Comparison of ENCODE assay signal across 13 mouse cellular contexts in the genomic region with DNA sequence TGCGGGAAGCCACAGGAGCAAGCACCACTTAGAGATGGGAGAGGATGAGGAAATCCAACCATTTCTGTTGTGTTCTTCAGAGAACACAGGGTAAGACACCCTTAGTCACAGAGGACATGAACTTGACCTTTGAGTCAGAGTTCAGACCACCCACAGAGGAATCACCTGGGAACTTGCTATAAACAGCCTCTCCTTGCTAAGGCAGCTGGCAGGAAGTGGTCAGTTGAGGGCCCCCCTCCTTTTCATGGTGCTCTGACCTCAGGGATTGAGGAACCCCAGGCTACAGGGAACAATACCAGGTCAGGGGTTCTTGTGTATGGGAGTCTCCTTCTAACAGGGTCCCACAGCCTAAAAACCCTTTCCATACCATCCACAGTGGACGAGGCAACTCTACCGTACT. TPM values are rescaled to one million over a fixed set of nuclear protein-coding genes. Genes with fewer than 3 reads are reported as not detected.
DNase-seq lines count a peak whose midpoint lies in the region; ATAC-seq and TF ChIP-seq lines count a peak whose summit lies in the region.
"Had no signal": no experiment of that assay in that cellular context is flagged by ENCODE, and none has a peak within 500 bp of the region (broad histone marks: within the 10 kb centered on the region; RNA-seq: fewer than 3 reads in every experiment).

No protein-coding gene starts in this region.

- peak overlapping the region; percentile 57; the same call in 1 of the 2 replicates for H3K27ac ChIP-seq in forebrain, postnatal 0 days (ENCODE audit: low read depth, low read length)
- H3K27ac ChIP-seq in forebrain, embryonic 15.5 days (replicated peaks), result no peak overlapping the region
- peak overlapping the region; percentile 66 for H3K27ac ChIP-seq in neural tube, embryonic 13.5 days (replicated peaks)
- peak overlapping the region; percentile 28; the same call in 1 of the 2 replicates for H3K27ac ChIP-seq in midbrain, embryonic 14.5 days (replicated peaks; ENCODE audit: low read depth, low read length)
- H3K27ac ChIP-seq: heart, embryonic 10.5 days had no signal

- 90% methylated on average over 3 of the region's 3 CpGs for WGBS in forebrain, postnatal 0 days
- WGBS in forebrain, embryonic 15.5 days, result 86% methylated on average over 3 of the region's 3 CpGs
- 87% methylated on average over 3 of the region's 3 CpGs for WGBS in neural tube, embryonic 13.5 days
- 93% methylated on average over 3 of the region's 3 CpGs for WGBS in midbrain, embryonic 14.5 days

- no peak overlapping the region for H3K4me3 ChIP-seq in forebrain, postnatal 0 days (ENCODE audit: low read depth, low read length)
- H3K4me3 ChIP-seq in forebrain, embryonic 15.5 days, result no peak overlapping the region
- no peak overlapping the region for H3K4me3 ChIP-seq in neural tube, embryonic 13.5 days
- no peak overlapping the region for H3K4me3 ChIP-seq in midbrain, embryonic 14.5 days (replicated peaks; ENCODE audit: low read depth, low read length)
- H3K4me3 ChIP-seq: heart, embryonic 10.5 days had no signal

- H3K36me3 ChIP-seq in forebrain, postnatal 0 days (ENCODE audit: insufficient read depth), result no peaks in the 10 kb centered on the region
- H3K36me3 ChIP-seq in forebrain, embryonic 15.5 days, result no peaks in the 10 kb centered on the region
- no peaks in the 10 kb centered on the region for H3K36me3 ChIP-seq in neural tube, embryonic 13.5 days
- no peaks in the 10 kb centered on the region for H3K36me3 ChIP-seq in midbrain, embryonic 14.5 days (ENCODE audit: control insufficient read depth, insufficient read depth, low read length)
- H3K36me3 ChIP-seq: heart, embryonic 10.5 days had no signal

- peaks cover 9% of the 10 kb centered on the region; the same call in 1 of the 2 replicates for H3K4me1 ChIP-seq in forebrain, postnatal 0 days (ENCODE audit: insufficient read depth)
- H3K4me1 ChIP-seq in forebrain, embryonic 15.5 days, result peaks cover 29% of the 10 kb centered on the region
- peaks cover 49% of the 10 kb centered on the region for H3K4me1 ChIP-seq in neural tube, embryonic 13.5 days (replicated peaks)
- H3K4me1 ChIP-seq in midbrain, embryonic 14.5 days (ENCODE audit: control insufficient read depth, insufficient read depth, low read length), result peaks cover 29% of the 10 kb centered on the region

- no peak for TF ChIP-seq CTCF in forebrain, postnatal 0 days (IDR thresholded peaks at IDR 0.05; ENCODE audit: low read depth)

- H3K4me2 ChIP-seq in forebrain, postnatal 0 days (ENCODE audit: low read depth), result no peak overlapping the region
- no peak overlapping the region for H3K4me2 ChIP-seq in forebrain, embryonic 15.5 days (replicated peaks)
- H3K4me2 ChIP-seq in neural tube, embryonic 13.5 days, result no peak overlapping the region
- no peak overlapping the region for H3K4me2 ChIP-seq in midbrain, embryonic 14.5 days (ENCODE audit: low read length)

- no peak for DNase-seq in forebrain, postnatal 0 days
- DNase-seq in neural tube, embryonic 10.5 days (ENCODE audit: extremely low spot score, low spot score), result no peak
- DNase-seq in midbrain, embryonic 14.5 days, result no peak
- no peak for DNase-seq in lung, postnatal 25 days (ENCODE audit: low spot score)
- DNase-seq in thymus, postnatal 0 days (ENCODE audit: low spot score), result no peak
- no peak for DNase-seq in urinary bladder, postnatal 4 days (ENCODE audit: low spot score in 2 of 2)
- DNase-seq: cerebellum, adult 9-11 months; retina, postnatal 1 day had no signal

- H3K9ac ChIP-seq in forebrain, postnatal 0 days, result no peak overlapping the region
- H3K9ac ChIP-seq in forebrain, embryonic 15.5 days (replicated peaks), result no peak overlapping the region
- no peak overlapping the region for H3K9ac ChIP-seq in neural tube, embryonic 13.5 days
- no peak overlapping the region for H3K9ac ChIP-seq in midbrain, embryonic 14.5 days (replicated peaks; ENCODE audit: low read length)

- ATAC-seq in forebrain, postnatal 0 days, result no peak
- ATAC-seq in forebrain, embryonic 15.5 days (replicated peaks), result no peak
- no peak for ATAC-seq in neural tube, embryonic 13.5 days (ENCODE audit: low read depth)
- ATAC-seq in midbrain, embryonic 14.5 days (ENCODE audit: low FRiP score, low TSS enrichment), result no peak

- H3K27me3 ChIP-seq in forebrain, postnatal 0 days (ENCODE audit: insufficient read depth, low read length), result no peaks in the 10 kb centered on the region
- no peaks in the 10 kb centered on the region for H3K27me3 ChIP-seq in forebrain, embryonic 15.5 days
- no peaks in the 10 kb centered on the region for H3K27me3 ChIP-seq in neural tube, embryonic 13.5 days
- no peaks in the 10 kb centered on the region for H3K27me3 ChIP-seq in midbrain, embryonic 14.5 days (ENCODE audit: control insufficient read depth, insufficient read depth, low read length)

- no peaks in the 10 kb centered on the region for H3K9me3 ChIP-seq in forebrain, postnatal 0 days (ENCODE audit: low read length)
- no peaks in the 10 kb centered on the region for H3K9me3 ChIP-seq in forebrain, embryonic 15.5 days
- H3K9me3 ChIP-seq in neural tube, embryonic 13.5 days, result no peaks in the 10 kb centered on the region
- no peaks in the 10 kb centered on the region for H3K9me3 ChIP-seq in midbrain, embryonic 14.5 days (ENCODE audit: control insufficient read depth, low read length)
- H3K9me3 ChIP-seq: heart, embryonic 10.5 days had no signal

RNA-seq across cellular contexts. Expression of a gene that starts 20.4 kb away (rescaled TPM):
- total RNA-seq in forebrain, postnatal 0 days (2014; rRNA removed), result 73.9 and 79.5 TPM in 2 replicates
- 56.2 and 68.1 TPM in 2 replicates for polyA plus RNA-seq in forebrain, postnatal 0 days (2015; fragmentation: Nextera tagmentation; extraction: Ambion mirVana)
- 58.8 and 59.5 TPM in 2 replicates for polyA plus RNA-seq in forebrain, embryonic 15.5 days (2015; fragmentation: Nextera tagmentation; extraction: Ambion mirVana)
- 49.0 and 51.1 TPM in 2 replicates for polyA plus RNA-seq in neural tube, embryonic 13.5 days (2015; fragmentation: Nextera tagmentation; extraction: Ambion mirVana)
- 58.0 and 59.9 TPM in 2 replicates for polyA plus RNA-seq in midbrain, embryonic 14.5 days (2014; fragmentation: Nextera tagmentation; extraction: Ambion mirVana)
- 11.9 and 14.7 TPM in 2 replicates for polyA plus RNA-seq in thymus, postnatal 0 days (2015; fragmentation: Nextera tagmentation; extraction: Ambion mirVana)

RNA-seq across cellular contexts. Expression of a gene that starts 34.5 kb away (rescaled TPM):
- total RNA-seq in forebrain, postnatal 0 days (2014; rRNA removed), result 1.00 and 1.0 TPM in 2 replicates
- polyA plus RNA-seq in forebrain, postnatal 0 days (2015; fragmentation: Nextera tagmentation; extraction: Ambion mirVana), result 1.4 and 1.5 TPM in 2 replicates
- 1.0 and 1.6 TPM in 2 replicates for polyA plus RNA-seq in forebrain, embryonic 15.5 days (2015; fragmentation: Nextera tagmentation; extraction: Ambion mirVana)
- polyA plus RNA-seq in neural tube, embryonic 13.5 days (2015; fragmentation: Nextera tagmentation; extraction: Ambion mirVana), result not detected in 2 replicates
- 0.31 TPM in 1 of 2 replicates, not detected in the other for polyA plus RNA-seq in midbrain, embryonic 14.5 days (2014; fragmentation: Nextera tagmentation; extraction: Ambion mirVana)
- polyA plus RNA-seq in thymus, postnatal 0 days (2015; fragmentation: Nextera tagmentation; extraction: Ambion mirVana), result 0.31 and 0.73 TPM in 2 replicates
- total RNA-seq: hematopoietic stem cell, adult 5-6 weeks had no signal
- polyA plus RNA-seq: heart, embryonic 10.5 days; limb, embryonic 14.5 days had no signal

RNA-seq across cellular contexts. Expression of a gene that starts 58.5 kb away (rescaled TPM):
- total RNA-seq in forebrain, postnatal 0 days (2014; rRNA removed), result 2.6 and 4.3 TPM in 2 replicates
- 1.2 and 1.3 TPM in 2 replicates for polyA plus RNA-seq in forebrain, postnatal 0 days (2015; fragmentation: Nextera tagmentation; extraction: Ambion mirVana)
- polyA plus RNA-seq in forebrain, embryonic 15.5 days (2015; fragmentation: Nextera tagmentation; extraction: Ambion mirVana), result 0.46 and 0.86 TPM in 2 replicates
- 0.43 and 0.48 TPM in 2 replicates for polyA plus RNA-seq in neural tube, embryonic 13.5 days (2015; fragmentation: Nextera tagmentation; extraction: Ambion mirVana)
- 0.26 and 0.39 TPM in 2 replicates for polyA plus RNA-seq in midbrain, embryonic 14.5 days (2014; fragmentation: Nextera tagmentation; extraction: Ambion mirVana)
- 0.05 and 0.17 TPM in 2 replicates for polyA plus RNA-seq in thymus, postnatal 0 days (2015; fragmentation: Nextera tagmentation; extraction: Ambion mirVana)
